Mouse (Mus musculus) heart, adult 2 months (tissue): Measurements from ENCODE around the gene Mettl5. TPM values are rescaled to one million over a fixed set of nuclear protein-coding genes. Genes with fewer than 3 reads are reported as not detected.
"Not testable (repeated sequence)": the region's sequence is repeated elsewhere in the genome, so short reads cannot be mapped to it uniquely, and the experiment has no call there.

ENCODE experiments used
- DNase-seq, 2 experiments: peaks; one replicate each; pipeline ENCODE4 v3.0.0; 2021
- H3K27ac ChIP-seq: fragments of 200-600 bp; 2 replicates; pipeline ENCODE4 v1.8.1; 2022
- H3K27me3 ChIP-seq: fragments of 200-500 bp; 2 replicates; pipeline ENCODE4 v1.6.1; 2012; ENCODE audit warnings: mild to moderate bottlenecking, low read length, inconsistent platforms, mixed read lengths; ENCODE audit not compliant: control insufficient read depth, insufficient read depth
- H3K36me3 ChIP-seq: fragments of 200-500 bp; 2 replicates; pipeline ENCODE4 v1.6.1; 2012; ENCODE audit warnings: low read length, inconsistent platforms; ENCODE audit not compliant: control insufficient read depth, insufficient read depth
- H3K4me1 ChIP-seq: fragments of 200-500 bp; 2 replicates; pipeline ENCODE4 v1.6.1; 2011; ENCODE audit warnings: low read length; ENCODE audit not compliant: control insufficient read depth, insufficient read depth
- H3K4me3 ChIP-seq: fragments of 200-600 bp; 2 replicates; pipeline ENCODE4 v1.8.1; 2022
- H3K79me2 ChIP-seq: fragments of 200-500 bp; replicated peaks from 2 replicates; pipeline ENCODE4 v1.6.1; 2012; ENCODE audit warnings: mild to moderate bottlenecking, inconsistent platforms, low read length, moderate library complexity, mixed read lengths; ENCODE audit not compliant: control insufficient read depth, insufficient read depth
- H3K9ac ChIP-seq: fragments of 200-500 bp; 2 replicates; pipeline ENCODE4 v1.6.1; 2012; ENCODE audit warnings: low read depth, mild to moderate bottlenecking, control low read depth, inconsistent platforms, low read length, mixed read lengths
- CTCF ChIP-seq: fragments of 200-600 bp; IDR thresholded peaks from 2 replicates; pipeline ENCODE4 v1.8.1; 2022; ENCODE audit warnings: antibody characterized with exemption, mild to moderate bottlenecking, moderate library complexity
- EP300 ChIP-seq: fragments of 200-500 bp; IDR thresholded peaks from 2 replicates; pipeline ENCODE4 v1.6.1; 2011; ENCODE audit warnings: low read depth, low read length, control low read depth; ENCODE audit not compliant: insufficient read depth
- POLR2A ChIP-seq: fragments of 200-500 bp; IDR thresholded peaks from 2 replicates; pipeline ENCODE4 v1.6.1; 2011; ENCODE audit warnings: mild to moderate bottlenecking, low read depth, low read length, control low read depth; ENCODE audit not compliant: insufficient read depth
- WGBS: fragments of 180-500 bp; shearing (Covaris S2); methylation state at CpG from one replicate; pipeline ENCODE4 v1.1.7; 2018; 5-methylcytosine and 5-hydroxymethylcytosine counted together
- intact Hi-C: fragments of 180-260 bp; cut with DNase I; formaldehyde crosslinking; loops from one replicate; pipeline ENCODE4 v1.15.1; 2025
- long read RNA-seq: library from polyadenylated mRNA; stranded (forward); transcript quantifications from one replicate; pipeline ENCODE4 v2.0.0, GENCODE M21; 2021
- polyA plus RNA-seq: library from polyadenylated mRNA; depleted of rRNA; stranded (reverse); fragments of >200 nt; gene quantifications from 2 replicates; pipeline ENCODE4 v1.2.3, GENCODE M21; 2012; rRNA removed
- total RNA-seq, 2 experiments: library from RNA; stranded (reverse); gene quantifications; 2 replicates each; pipeline ENCODE4 v1.2.3; 2021

Gene Mettl5
- total RNA-seq (10 to 100 TPM; 20.4 to 24.9 TPM), polyA plus RNA-seq (5.5 and 7.2 TPM in 2 replicates)
- long read RNA-seq, transcript Mettl5-201 (7 exons, 968 nt) = major isoform, 18 of 20 reads
- long read RNA-seq, partial matches to known transcripts = 1 of 20 reads
- long read RNA-seq, other reads (novel, unspliced or antisense) = 0 of 20 reads

- TF ChIP-seq EP300 (0 out of 2 replicates have a peak, but pooled peaks have one; percentile 49), POLR2A (peak; percentile 88), CTCF (peak; percentile 86)
- Histone ChIP-seq H3K79me2 (no peaks in the 10 kb centered on the region; the same call in 1 of the 2 replicates), H3K4me3 (peak within 1 kb of the TSS; percentile 88), H3K4me1 (peaks cover 2% of the 10 kb centered on the region; the same call in 1 of the 2 replicates), H3K9ac (peak within 1 kb of the TSS; percentile 85), H3K36me3 (peaks cover 2% of the 10 kb centered on the region; the same call in 1 of the 2 replicates), H3K27me3 (no peaks in the 10 kb centered on the region), H3K27ac (peak within 1 kb of the TSS; percentile 82)
- peak; percentile 90 for DNase-seq
- intact Hi-C loops = loop anchor here (1.0 kb wide), 2 partner anchors 12 to 24 kb away; partner anchors contain the start of genes Ssb and Ubr3
- WGBS = 1% methylated on average over 45 of the region's 45 CpGs
Observed at GRCm38 (mm10) chr2:69885451-69886305, at the start of gene Mettl5. Gene Mettl5 (minus strand): TSS chr2:69885615.

GRCm38 (mm10) chr2:69924943-69925342 lies 39.5 kb upstream of the Mettl5 start:
- no peaks in the 10 kb centered on the region for H3K27me3 ChIP-seq
- no peak for DNase-seq
- no peak overlapping the region for H3K4me3 ChIP-seq
- TF ChIP-seq CTCF = no peak
- TF ChIP-seq EP300 = no peak
- TF ChIP-seq POLR2A = no peak
- no peak overlapping the region for H3K9ac ChIP-seq
- H3K4me1 ChIP-seq = no peaks in the 10 kb centered on the region
- H3K79me2 ChIP-seq = peaks cover 1% of the 10 kb centered on the region; the same call in 1 of the 2 replicates
- intact Hi-C loops = no loop called here
- 78% methylated on average over 3 of the region's 3 CpGs for WGBS
- H3K36me3 ChIP-seq = peaks cover 2% of the 10 kb centered on the region; the same call in 1 of the 2 replicates
- no peak overlapping the region for H3K27ac ChIP-seq

DNA sequence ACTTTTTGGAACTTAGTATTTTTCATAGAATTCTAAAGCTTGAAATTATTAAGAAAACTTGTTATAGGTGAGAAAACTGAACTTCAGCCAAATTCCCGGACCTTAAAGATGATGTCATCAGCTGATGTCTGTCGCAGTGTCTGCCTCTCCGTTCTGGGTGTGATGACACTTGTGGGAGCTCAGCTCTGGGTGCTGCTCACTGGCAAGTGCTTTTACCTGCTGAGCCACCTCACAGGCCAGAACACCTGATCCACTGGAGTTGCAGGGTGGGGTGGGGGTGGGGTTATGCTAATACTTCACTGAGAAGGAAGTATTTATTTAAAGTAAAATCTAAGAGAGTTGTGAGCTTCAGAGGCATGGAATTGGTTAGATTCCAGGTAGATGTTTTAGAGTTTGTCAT lies 31.9 kb upstream of the Mettl5 start:
- 56% methylated on average over 3 of the region's 3 CpGs for WGBS
- intact Hi-C loops = no loop called here
- peaks cover 5% of the 10 kb centered on the region for H3K36me3 ChIP-seq

DNA sequence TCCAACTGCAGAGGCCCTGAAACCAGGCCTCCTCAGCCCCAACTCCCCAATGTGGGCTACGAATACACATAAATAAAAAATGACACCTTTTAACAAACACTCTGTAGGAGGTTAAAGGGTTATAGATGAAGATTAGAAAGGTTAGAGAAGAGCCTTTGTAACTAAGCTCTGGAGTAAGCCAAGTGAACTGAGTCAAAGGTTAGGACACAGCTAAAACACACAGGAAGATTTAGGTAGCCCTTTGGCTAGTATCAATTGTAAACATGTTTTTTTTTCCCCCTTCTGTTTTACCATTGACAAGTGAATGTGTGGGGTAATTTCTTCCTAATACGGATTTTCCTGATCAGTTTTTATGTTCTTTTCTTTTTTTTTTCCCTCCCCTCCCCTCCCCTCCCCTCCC lies 27.4 kb upstream of the Mettl5 start:
- H3K4me1 ChIP-seq = no peaks in the 10 kb centered on the region
- DNase-seq = no peak
- H3K4me3 ChIP-seq = no peak overlapping the region
- intact Hi-C loops = no loop called here
- H3K79me2 ChIP-seq = peaks cover 7% of the 10 kb centered on the region
- H3K27me3 ChIP-seq = no peaks in the 10 kb centered on the region
- no peak overlapping the region for H3K9ac ChIP-seq
- 83% methylated on average over 2 of the region's 2 CpGs for WGBS
- H3K36me3 ChIP-seq = peaks cover 3% of the 10 kb centered on the region; the same call in 1 of the 2 replicates
- no peak overlapping the region for H3K27ac ChIP-seq
- no peak for TF ChIP-seq EP300
- TF ChIP-seq CTCF = no peak
- no peak for TF ChIP-seq POLR2A

More for the DNA sequence above, 31.9 kb upstream of the Mettl5 start:
- Histone ChIP-seq H3K9ac (no peak overlapping the region), H3K4me1 (no peaks in the 10 kb centered on the region), H3K27ac (no peak overlapping the region), H3K4me3 (no peak overlapping the region), H3K79me2 (0 out of 2 replicates have a peak, but pooled peaks cover 1% of the 10 kb centered on the region), H3K27me3 (no peaks in the 10 kb centered on the region)
- DNase-seq = no peak
- TF ChIP-seq POLR2A = no peak
- TF ChIP-seq EP300 = no peak
- no peak for TF ChIP-seq CTCF

DNA sequence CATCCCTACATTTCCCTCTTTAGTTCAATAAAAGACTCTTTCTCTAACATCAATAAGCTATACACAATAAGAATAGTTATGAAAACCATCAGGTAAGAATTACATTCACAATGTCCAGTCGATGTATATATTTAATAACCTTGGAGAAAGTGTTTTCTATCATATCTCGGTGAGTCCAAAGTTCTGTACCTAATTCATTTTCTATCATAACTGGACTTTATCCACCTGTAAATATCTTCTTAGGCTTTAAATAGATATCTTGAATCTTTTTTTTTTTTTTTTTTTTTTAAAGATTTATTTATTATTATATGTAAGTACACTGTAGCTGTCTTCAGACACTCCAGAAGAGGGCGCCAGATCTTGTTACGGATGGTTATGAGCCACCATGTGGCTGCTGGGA lies 22.0 kb upstream of the Mettl5 start:
- H3K27ac ChIP-seq, intact Hi-C loops, H3K36me3 ChIP-seq, H3K9ac ChIP-seq, H3K27me3 ChIP-seq, H3K4me3 ChIP-seq, DNase-seq, H3K4me1 ChIP-seq, H3K79me2 ChIP-seq: not testable (repeated sequence)
- 85% methylated on average over 4 of the region's 4 CpGs for WGBS

DNA sequence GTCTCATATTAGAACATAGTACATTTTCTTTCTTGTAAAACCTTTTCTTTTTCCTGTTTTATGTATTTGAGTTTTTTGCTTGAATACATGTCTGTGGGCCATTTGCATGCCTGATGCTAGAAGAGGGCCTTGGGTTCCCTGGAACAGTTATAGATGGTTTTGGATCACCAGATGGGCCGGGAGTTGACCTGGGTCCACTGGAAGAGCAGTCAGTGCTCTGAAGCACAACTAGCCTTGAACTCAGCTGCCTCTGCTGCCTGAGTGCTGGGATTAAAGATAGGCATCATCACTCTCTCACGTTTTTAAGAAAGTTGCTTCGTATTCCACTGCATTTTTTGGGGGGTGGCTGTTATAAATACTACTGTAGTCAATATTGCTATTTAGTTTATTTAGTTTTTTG lies 18.1 kb upstream of the Mettl5 start:
- Histone ChIP-seq H3K79me2 (peaks cover 4% of the 10 kb centered on the region), H3K27ac (no peak overlapping the region), H3K4me3 (no peak overlapping the region), H3K27me3 (no peaks in the 10 kb centered on the region), H3K36me3 (peaks cover 17% of the 10 kb centered on the region), H3K9ac (no peak overlapping the region), H3K4me1 (peaks cover under 1% of the 10 kb centered on the region)
- DNase-seq = no peak
- TF ChIP-seq CTCF (no peak), POLR2A (no peak), EP300 (no peak)
- intact Hi-C loops = no loop called here
- WGBS = 86% methylated on average over 3 of the region's 3 CpGs
